ENCODE assay signal across 9 mouse cellular contexts in genomic region chr19:57077826-57078699, GRCm38 (mm10).
DNase-seq lines count a peak whose midpoint lies in the region; ATAC-seq and TF ChIP-seq lines count a peak whose summit lies in the region.
"Had no signal": no experiment of that assay in that cellular context is flagged by ENCODE, and none has a peak within 500 bp of the region (broad histone marks: within the 10 kb centered on the region; RNA-seq: fewer than 3 reads in every experiment).

No protein-coding gene starts in this region.

- no peak overlapping the region for H3K9ac ChIP-seq in limb, embryonic 15.5 days

- 40% methylated on average over 13 of the region's 13 CpGs for WGBS in limb, embryonic 15.5 days

- H3K4me2 ChIP-seq in limb, embryonic 15.5 days = no peak overlapping the region

- TF ChIP-seq CTCF in Patski (IDR thresholded peaks at IDR 0.05) = no peak
- no peak for TF ChIP-seq CTCF in embryonic fibroblast, embryonic 13.5 days (IDR thresholded peaks at IDR 0.05; ENCODE audit: borderline replicate concordance, insufficient read depth, low read length)

- peak; percentile 94 for DNase-seq in heart, adult 11 months
- DNase-seq in heart, postnatal 10 days = no peak
- DNase-seq in Patski (ENCODE audit: low read depth, low spot score) = no peak
- no peak for DNase-seq in natural killer cell, adult 2 months (ENCODE audit: low spot score in 2 of 2)
- DNase-seq in ovary, postnatal 14 days (ENCODE audit: low spot score) = no peak
- DNase-seq in urinary bladder, postnatal 4 days (ENCODE audit: low spot score in 2 of 2) = no peak

- POLR2A ChIA-PET in Patski (lab: Charles Lee) = interaction anchor here (1.1 kb wide), 1 partner anchor 88 kb away, joined by 3 read pairs; no protein-coding TSS in a partner anchor

- peak; percentile 8 for ATAC-seq in Patski
- no peak for ATAC-seq in limb, embryonic 15.5 days (ENCODE audit: insufficient number of reproducible peaks, low FRiP score, low TSS enrichment, low read depth)

- H3K4me1 ChIP-seq in embryonic fibroblast, embryonic 13.5 days (ENCODE audit: control insufficient read depth, insufficient read depth, low read length) = peaks cover 21% of the 10 kb centered on the region
- H3K4me1 ChIP-seq in limb, embryonic 15.5 days = peaks cover 51% of the 10 kb centered on the region

- no peaks in the 10 kb centered on the region for H3K27me3 ChIP-seq in Patski
- no peaks in the 10 kb centered on the region for H3K27me3 ChIP-seq in limb, embryonic 15.5 days

- H3K4me3 ChIP-seq in embryonic fibroblast, embryonic 13.5 days (ENCODE audit: insufficient read depth, low read length) = no peak overlapping the region
- H3K4me3 ChIP-seq in limb, embryonic 15.5 days = no peak overlapping the region
- H3K4me3 ChIP-seq: megakaryocyte, embryonic 14.5 days had no signal

- peak overlapping the region; percentile 91 for H3K27ac ChIP-seq in embryonic fibroblast, embryonic 13.5 days (ENCODE audit: insufficient read depth, low read length)
- peak overlapping the region; percentile 84 for H3K27ac ChIP-seq in limb, embryonic 15.5 days

- no peak for TF ChIP-seq POLR2A in embryonic fibroblast, embryonic 13.5 days (IDR thresholded peaks at IDR 0.05; ENCODE audit: low read depth, low read length)

- intact Hi-C loops in heart, postnatal 10 days (cut with DNase I) = no loop called here

- in situ Hi-C loops in Patski (cut with MboI; ENCODE audit: low pct_unique_long_range_greater_than_20kb) = no loop called here

- no peaks in the 10 kb centered on the region for H3K36me3 ChIP-seq in limb, embryonic 15.5 days

- H3K9me3 ChIP-seq in limb, embryonic 15.5 days = no peaks in the 10 kb centered on the region
- H3K9me3 ChIP-seq: megakaryocyte, embryonic 14.5 days had no signal

- CTCF ChIA-PET in Patski (lab: Charles Lee) = interaction anchor here (1.2 kb wide), 1 partner anchor 11 kb away, joined by 4 read pairs; no protein-coding TSS in a partner anchor
